Comparison of ENCODE assay signal across 21 mouse cellular contexts in genomic region chr4:14076344-14076743, GRCm38 (mm10).
DNase-seq lines count a peak whose midpoint lies in the region; ATAC-seq lines count a peak whose summit lies in the region.
"Had no signal": no experiment of that assay in that cellular context is flagged by ENCODE, and none has a peak within 500 bp of the region (broad histone marks: within the 10 kb centered on the region; RNA-seq: fewer than 3 reads in every experiment).

No protein-coding gene starts in this region.

- ATAC-seq in frontal cortex, adult (ENCODE audit: low TSS enrichment): peak; percentile 60
- ATAC-seq: activated CD4-positive, CD25-positive, alpha-beta regulatory T cell, adult 4 months; CD4-positive, CD25-positive, alpha-beta regulatory T cell, adult 4 months; forebrain, embryonic 14.5 days; forebrain, embryonic 16.5 days; Patski had no signal

- no peak for DNase-seq in frontal cortex, postnatal 14 days (ENCODE audit: low spot score in 2 of 2)
- DNase-seq in right cerebral cortex, adult 18-20 months: peak; percentile 9
- no peak for DNase-seq in right cerebral cortex, postnatal 25 days
- no peak for DNase-seq in layer of hippocampus, adult 9-10 months (ENCODE audit: low spot score)
- DNase-seq: adrenal gland, adult 8-10 months; adrenal gland, postnatal 14 days; adrenal gland, postnatal 36 days; B cell, adult 2 months; cerebellum, adult 11 months; cerebellum, adult 18-20 months; cerebellum, adult 8-10 months; cerebellum, adult 9-11 months; cerebellum, postnatal 14 days; cerebellum, postnatal 36 days; embryo, embryonic 11 days had no signal
